Mouse (Mus musculus) brain, embryonic 14.5 days (tissue): ENCODE measurements around the gene Tnfaip8l1.

ENCODE experiments used
- CTCF ChIP-seq: fragments of 200-500 bp; IDR thresholded peaks from 2 replicates; pipeline ENCODE4 v1.5.1; 2012; ENCODE audit warnings: inconsistent platforms, mild to moderate bottlenecking, moderate library complexity, borderline replicate concordance; ENCODE audit not compliant: insufficient read depth, insufficient read length; ENCODE audit errors: extremely low read depth
- POLR2A ChIP-seq: fragments of 200-500 bp; IDR thresholded peaks from 2 replicates; pipeline ENCODE4 v1.6.1; 2012; ENCODE audit warnings: mild to moderate bottlenecking, inconsistent platforms, borderline replicate concordance; ENCODE audit not compliant: poor library complexity, insufficient read depth, insufficient read length, severe bottlenecking; ENCODE audit errors: extremely low read depth

DNA sequence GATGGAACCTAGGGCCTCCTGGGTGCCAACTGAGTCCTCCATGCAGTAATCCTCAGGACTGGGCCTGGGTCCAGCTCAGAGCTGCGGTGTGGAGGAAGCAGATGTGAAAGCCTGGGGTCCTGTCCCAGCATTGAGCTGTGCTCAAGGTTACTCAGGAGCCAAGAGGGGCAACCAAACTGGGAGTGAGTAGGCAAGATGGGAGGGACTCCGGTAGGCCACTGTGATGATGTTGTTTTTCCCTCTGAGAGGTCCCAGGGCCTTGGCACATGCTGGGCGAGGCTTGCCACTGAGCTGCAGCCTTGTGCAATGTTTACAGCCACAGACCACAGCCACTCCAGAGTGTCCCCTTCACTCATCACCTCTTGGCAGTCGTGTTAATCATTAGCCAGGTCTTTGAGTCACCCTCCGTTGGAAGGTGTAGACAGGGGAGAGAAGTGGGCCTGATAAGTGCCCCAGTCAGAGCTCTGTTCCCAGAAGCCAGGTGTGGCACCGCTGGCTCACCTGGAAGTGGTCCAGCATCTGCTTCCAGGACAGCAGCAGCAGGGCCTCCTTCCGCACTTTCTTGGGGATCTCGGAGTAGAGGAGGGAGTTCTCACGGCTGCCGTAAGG lies 44.1 kb downstream of the Tnfaip8l1 start:
- no peak for TF ChIP-seq CTCF
- TF ChIP-seq POLR2A, result no peak
